In the genomic region with DNA sequence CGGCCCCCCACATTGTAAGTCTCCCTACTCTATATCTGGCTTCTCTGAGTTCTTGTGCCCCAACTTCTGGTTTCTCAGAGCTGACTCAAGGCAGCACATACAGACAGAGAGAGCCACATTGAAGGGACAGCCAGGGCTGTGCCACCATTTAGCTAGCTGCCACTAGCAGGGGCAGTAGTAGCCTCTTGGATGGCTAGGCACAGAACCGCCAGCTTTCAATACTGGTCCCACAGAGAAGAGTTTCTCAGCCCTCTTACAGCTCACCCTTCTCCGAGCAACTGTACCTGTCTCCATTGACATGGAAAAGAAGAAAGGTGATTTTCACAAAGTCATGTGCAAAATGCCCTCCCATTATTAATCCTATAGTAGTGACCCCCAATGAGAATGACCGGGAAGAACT, we compare ENCODE assay signal across 21 mouse cellular contexts. TPM values are rescaled to one million over a fixed set of nuclear protein-coding genes. Genes with fewer than 3 reads are reported as not detected.
DNase-seq lines count a peak whose midpoint lies in the region; ATAC-seq lines count a peak whose summit lies in the region.
"Had no signal": no experiment of that assay in that cellular context is flagged by ENCODE, and none has a peak within 500 bp of the region (broad histone marks: within the 10 kb centered on the region; RNA-seq: fewer than 3 reads in every experiment).

No protein-coding gene starts in this region.

- no peak overlapping the region for H3K9ac ChIP-seq in hindbrain, embryonic 16.5 days (ENCODE audit: low read depth, low read length)
- no peak overlapping the region for H3K9ac ChIP-seq in forebrain, embryonic 13.5 days
- no peak overlapping the region for H3K9ac ChIP-seq in hindbrain, embryonic 12.5 days
- H3K9ac ChIP-seq in midbrain, embryonic 15.5 days: no peak overlapping the region
- H3K9ac ChIP-seq: embryonic facial prominence, embryonic 15.5 days; heart, embryonic 12.5 days had no signal

- H3K27me3 ChIP-seq in hindbrain, embryonic 10.5 days (ENCODE audit: insufficient read depth, poor library complexity, severe bottlenecking): 0 out of 2 replicates have a peak, but pooled peaks cover 3% of the 10 kb centered on the region
- H3K27me3 ChIP-seq in hindbrain, embryonic 16.5 days (replicated peaks; ENCODE audit: control insufficient read depth, insufficient read depth, low read length): no peaks in the 10 kb centered on the region
- no peaks in the 10 kb centered on the region for H3K27me3 ChIP-seq in forebrain, embryonic 13.5 days
- no peaks in the 10 kb centered on the region for H3K27me3 ChIP-seq in hindbrain, embryonic 12.5 days
- H3K27me3 ChIP-seq in midbrain, embryonic 15.5 days (replicated peaks): no peaks in the 10 kb centered on the region
- H3K27me3 ChIP-seq: CH12.LX; embryonic facial prominence, embryonic 15.5 days had no signal

- peak overlapping the region; percentile 72 for H3K27ac ChIP-seq in hindbrain, embryonic 10.5 days
- H3K27ac ChIP-seq in hindbrain, embryonic 16.5 days (ENCODE audit: low read depth, low read length): no peak overlapping the region
- H3K27ac ChIP-seq in forebrain, embryonic 13.5 days: peak overlapping the region; percentile 80
- H3K27ac ChIP-seq in hindbrain, embryonic 12.5 days: peak overlapping the region; percentile 83
- peak overlapping the region; percentile 63; the same call in 1 of the 2 replicates for H3K27ac ChIP-seq in midbrain, embryonic 15.5 days
- H3K27ac ChIP-seq: embryonic facial prominence, embryonic 15.5 days had no signal

- no peak overlapping the region for H3K4me3 ChIP-seq in hindbrain, embryonic 10.5 days
- no peak overlapping the region for H3K4me3 ChIP-seq in hindbrain, embryonic 16.5 days (ENCODE audit: low read length)
- H3K4me3 ChIP-seq in forebrain, embryonic 13.5 days: no peak overlapping the region
- H3K4me3 ChIP-seq in hindbrain, embryonic 12.5 days: no peak overlapping the region
- H3K4me3 ChIP-seq in midbrain, embryonic 15.5 days: no peak overlapping the region
- H3K4me3 ChIP-seq: embryonic facial prominence, embryonic 15.5 days; heart, embryonic 12.5 days had no signal

- no peaks in the 10 kb centered on the region for H3K9me3 ChIP-seq in hindbrain, embryonic 10.5 days
- H3K9me3 ChIP-seq in hindbrain, embryonic 16.5 days (ENCODE audit: control insufficient read depth, low read length): no peaks in the 10 kb centered on the region
- no peaks in the 10 kb centered on the region for H3K9me3 ChIP-seq in forebrain, embryonic 13.5 days (replicated peaks)
- H3K9me3 ChIP-seq in hindbrain, embryonic 12.5 days (replicated peaks): no peaks in the 10 kb centered on the region
- H3K9me3 ChIP-seq in midbrain, embryonic 15.5 days: no peaks in the 10 kb centered on the region
- H3K9me3 ChIP-seq: embryonic facial prominence, embryonic 15.5 days; heart, embryonic 12.5 days had no signal

- WGBS in hindbrain, embryonic 10.5 days: 89% methylated on average over 4 of the region's 4 CpGs
- 79% methylated on average over 4 of the region's 4 CpGs for WGBS in hindbrain, embryonic 16.5 days
- WGBS in forebrain, embryonic 13.5 days: 85% methylated on average over 4 of the region's 4 CpGs
- WGBS in hindbrain, embryonic 12.5 days: 89% methylated on average over 4 of the region's 4 CpGs
- WGBS in midbrain, embryonic 15.5 days: 77% methylated on average over 4 of the region's 4 CpGs

- no peak for ATAC-seq in hindbrain, embryonic 16.5 days
- 0 out of 2 replicates have a peak, but pooled peaks have one; percentile 44 for ATAC-seq in forebrain, embryonic 13.5 days
- no peak for ATAC-seq in hindbrain, embryonic 12.5 days (ENCODE audit: low FRiP score)
- peak; percentile 37; the same call in 1 of the 2 replicates for ATAC-seq in midbrain, embryonic 15.5 days (replicated peaks)

- H3K36me3 ChIP-seq in hindbrain, embryonic 10.5 days: no peaks in the 10 kb centered on the region
- H3K36me3 ChIP-seq in hindbrain, embryonic 16.5 days (ENCODE audit: control insufficient read depth, insufficient read depth, low read length): no peaks in the 10 kb centered on the region
- H3K36me3 ChIP-seq in forebrain, embryonic 13.5 days (ENCODE audit: poor library complexity, severe bottlenecking): no peaks in the 10 kb centered on the region
- no peaks in the 10 kb centered on the region for H3K36me3 ChIP-seq in hindbrain, embryonic 12.5 days
- H3K36me3 ChIP-seq in midbrain, embryonic 15.5 days (replicated peaks): no peaks in the 10 kb centered on the region
- H3K36me3 ChIP-seq: embryonic facial prominence, embryonic 15.5 days; heart, embryonic 12.5 days had no signal

- DNase-seq in hindbrain, embryonic 10.5 days (ENCODE audit: low spot score): no peak
- no peak for DNase-seq in frontal cortex, postnatal 14 days (ENCODE audit: low spot score in 2 of 2)
- no peak for DNase-seq in natural killer cell, adult 2 months (ENCODE audit: low spot score in 2 of 2)
- DNase-seq: adrenal gland, postnatal 25 days; cerebellum, adult 11-12 months; heart, adult 11 months; heart, postnatal 14 days; kidney, postnatal 4 days; lung, adult 2 months; lung, postnatal 36 days; thymus, postnatal 36 days had no signal

- H3K4me2 ChIP-seq in hindbrain, embryonic 16.5 days (ENCODE audit: low read length): no peak overlapping the region
- H3K4me2 ChIP-seq in forebrain, embryonic 13.5 days: 0 out of 2 replicates have a peak overlapping the region, but pooled peaks have one; percentile 44
- H3K4me2 ChIP-seq in hindbrain, embryonic 12.5 days (replicated peaks): no peak overlapping the region
- no peak overlapping the region for H3K4me2 ChIP-seq in midbrain, embryonic 15.5 days
- H3K4me2 ChIP-seq: heart, embryonic 12.5 days; liver, embryonic 11.5 days had no signal

- H3K4me1 ChIP-seq in hindbrain, embryonic 10.5 days (replicated peaks): peaks cover 23% of the 10 kb centered on the region
- H3K4me1 ChIP-seq in hindbrain, embryonic 16.5 days (ENCODE audit: control insufficient read depth, insufficient read depth, low read depth, low read length): peaks cover 12% of the 10 kb centered on the region
- peaks cover 31% of the 10 kb centered on the region for H3K4me1 ChIP-seq in forebrain, embryonic 13.5 days
- H3K4me1 ChIP-seq in hindbrain, embryonic 12.5 days: peaks cover 22% of the 10 kb centered on the region
- H3K4me1 ChIP-seq in midbrain, embryonic 15.5 days: peaks cover 22% of the 10 kb centered on the region

RNA-seq across cellular contexts. Expression of a gene that starts 35.4 kb away (rescaled TPM):
- 0.12 and 0.30 TPM in 2 replicates for polyA plus RNA-seq in hindbrain, embryonic 10.5 days (2016; fragmentation: Nextera tagmentation; extraction: Ambion mirVana)
- 0.34 and 0.39 TPM in 2 replicates for polyA plus RNA-seq in hindbrain, embryonic 16.5 days (2015; fragmentation: Nextera tagmentation; extraction: Ambion mirVana)
- polyA plus RNA-seq in forebrain, embryonic 13.5 days (2015; fragmentation: Nextera tagmentation; extraction: Ambion mirVana): 0.15 TPM in 1 of 2 replicates, not detected in the other
- 0.33 and 0.52 TPM in 2 replicates for polyA plus RNA-seq in hindbrain, embryonic 12.5 days (2016; fragmentation: Nextera tagmentation; extraction: Ambion mirVana)
- 0.31 and 1.4 TPM in 2 replicates for polyA plus RNA-seq in midbrain, embryonic 15.5 days (2015; fragmentation: Nextera tagmentation; extraction: Ambion mirVana)
- polyA plus RNA-seq: intestine, embryonic 16.5 days; limb, embryonic 11.5 days; liver, embryonic 11.5 days had no signal

RNA-seq across cellular contexts. Expression of a gene that starts 37.5 kb away (rescaled TPM):
- polyA plus RNA-seq in hindbrain, embryonic 10.5 days (2016; fragmentation: Nextera tagmentation; extraction: Ambion mirVana): not detected in 2 replicates
- 0.32 and 0.46 TPM in 2 replicates for polyA plus RNA-seq in hindbrain, embryonic 16.5 days (2015; fragmentation: Nextera tagmentation; extraction: Ambion mirVana)
- not detected in 2 replicates for polyA plus RNA-seq in forebrain, embryonic 13.5 days (2015; fragmentation: Nextera tagmentation; extraction: Ambion mirVana)
- polyA plus RNA-seq in hindbrain, embryonic 12.5 days (2016; fragmentation: Nextera tagmentation; extraction: Ambion mirVana): 0.38 TPM in 1 of 2 replicates, not detected in the other
- 0.27 and 0.45 TPM in 2 replicates for polyA plus RNA-seq in midbrain, embryonic 15.5 days (2015; fragmentation: Nextera tagmentation; extraction: Ambion mirVana)

RNA-seq across cellular contexts. Expression of a gene that starts 45.5 kb away (rescaled TPM):
- 3.8 and 5.4 TPM in 2 replicates for polyA plus RNA-seq in hindbrain, embryonic 10.5 days (2016; fragmentation: Nextera tagmentation; extraction: Ambion mirVana)
- 8.1 and 9.3 TPM in 2 replicates for polyA plus RNA-seq in hindbrain, embryonic 16.5 days (2015; fragmentation: Nextera tagmentation; extraction: Ambion mirVana)
- polyA plus RNA-seq in forebrain, embryonic 13.5 days (2015; fragmentation: Nextera tagmentation; extraction: Ambion mirVana): 7.7 and 8.1 TPM in 2 replicates
- 9.1 and 9.3 TPM in 2 replicates for polyA plus RNA-seq in hindbrain, embryonic 12.5 days (2016; fragmentation: Nextera tagmentation; extraction: Ambion mirVana)
- polyA plus RNA-seq in midbrain, embryonic 15.5 days (2015; fragmentation: Nextera tagmentation; extraction: Ambion mirVana): 10.6 and 12.8 TPM in 2 replicates

Comparison
In these comparisons a context has a peak if more than half of its experiments do, and no peak if none do; other contexts are left out.
1. ATAC-seq: peak in forebrain, embryonic 13.5 days (single experiment) and midbrain, embryonic 15.5 days (single experiment); none in hindbrain, embryonic 16.5 days (single experiment) and hindbrain, embryonic 12.5 days (single experiment).